Mouse (Mus musculus) limb, embryonic 12.5 days (tissue): ENCODE data around the gene Etl4. TPM values are rescaled to one million over a fixed set of nuclear protein-coding genes. Genes with fewer than 3 reads are reported as not detected.
A peak's percentile ranks its signal among the peaks of the same experiment; 100 is the strongest.

Experiments
- ATAC-seq: fragments of 200-750 bp; cut with Nextera tagmentation; 2 replicates; pipeline ENCODE4 v1.8.0; 2017; ENCODE audit warnings: low read depth, moderate TSS enrichment; ENCODE audit not compliant: insufficient number of reproducible peaks, insufficient read depth, low FRiP score, low TSS enrichment
- H3K27ac ChIP-seq: fragments of 300-500 bp; sonication (generic); 2 replicates; pipeline ENCODE4 v1.5.1; 2016; ENCODE audit warnings: mild to moderate bottlenecking, moderate library complexity
- H3K27me3 ChIP-seq: fragments of 300-500 bp; sonication (generic); 2 replicates; pipeline ENCODE4 v1.6.1; 2016; ENCODE audit warnings: mild to moderate bottlenecking, moderate library complexity
- H3K36me3 ChIP-seq: fragments of 300-500 bp; sonication (generic); 2 replicates; pipeline ENCODE4 v1.6.1; 2016; ENCODE audit warnings: mild to moderate bottlenecking, moderate library complexity
- H3K4me1 ChIP-seq: fragments of 300-500 bp; sonication (generic); replicated peaks from 2 replicates; pipeline ENCODE4 v1.6.1; 2016
- H3K4me2 ChIP-seq: fragments of 300-500 bp; sonication (generic); 2 replicates; pipeline ENCODE4 v1.6.1; 2016; ENCODE audit warnings: mild to moderate bottlenecking, moderate library complexity
- H3K4me3 ChIP-seq: fragments of 300-500 bp; sonication (generic); replicated peaks from 2 replicates; pipeline ENCODE4 v1.5.1; 2016; ENCODE audit warnings: mild to moderate bottlenecking
- H3K9ac ChIP-seq: fragments of 300-500 bp; sonication (generic); replicated peaks from 2 replicates; pipeline ENCODE4 v1.6.1; 2016; ENCODE audit warnings: mild to moderate bottlenecking, moderate library complexity
- H3K9me3 ChIP-seq: fragments of 300-500 bp; sonication (generic); 2 replicates; pipeline ENCODE4 v1.6.1; 2016; ENCODE audit warnings: mild to moderate bottlenecking, moderate library complexity
- WGBS: fragments of 180-500 bp; shearing (Covaris S2); methylation state at CpG from one replicate; pipeline ENCODE4 v1.1.7; 2016; 5-methylcytosine and 5-hydroxymethylcytosine counted together
- polyA plus RNA-seq: library from polyadenylated mRNA; unstranded; fragments of >200 nt; fragmentation: Nextera tagmentation; extraction: Ambion mirVana; gene quantifications from 2 replicates; pipeline ENCODE4 v1.2.1, GENCODE M21; 2016

Gene Etl4
- polyA plus RNA-seq, 1 experiment from 2014 or later, result 15.1 TPM

- no peak overlapping the region for H3K9ac ChIP-seq
- WGBS, result 31% methylated on average over 3 of the region's 3 CpGs
- no peak overlapping the region for H3K4me2 ChIP-seq
- no peak overlapping the region for H3K27ac ChIP-seq
- no peaks in the 10 kb centered on the region for H3K4me1 ChIP-seq
- peaks cover 7% of the 10 kb centered on the region; the same call in 1 of the 2 replicates for H3K9me3 ChIP-seq
- H3K27me3 ChIP-seq, result no peaks in the 10 kb centered on the region
- no peak overlapping the region for H3K4me3 ChIP-seq
- ATAC-seq, result no peak
- H3K36me3 ChIP-seq, result no peaks in the 10 kb centered on the region
Measured at GRCm38 (mm10) chr2:20494666-20495065, 585.1 kb downstream of the Etl4 start.

- H3K4me3 ChIP-seq, result no peak overlapping the region
- no peaks in the 10 kb centered on the region for H3K36me3 ChIP-seq
- H3K27ac ChIP-seq, result no peak overlapping the region
- ATAC-seq, result no peak
- WGBS, result 59% methylated on average over 8 of the region's 8 CpGs
- H3K9ac ChIP-seq, result no peak overlapping the region
- no peak overlapping the region for H3K4me2 ChIP-seq
- H3K9me3 ChIP-seq, result peaks cover 14% of the 10 kb centered on the region
- H3K4me1 ChIP-seq, result no peaks in the 10 kb centered on the region
- H3K27me3 ChIP-seq, result no peaks in the 10 kb centered on the region
Measured at GRCm38 (mm10) chr2:20496219-20496800, 586.7 kb downstream of the Etl4 start.

GRCm38 (mm10) chr2:20507832-20508723, 598.5 kb downstream of the Etl4 start:
- Histone ChIP-seq H3K27me3 (no peaks in the 10 kb centered on the region), H3K36me3 (no peaks in the 10 kb centered on the region), H3K9ac (no peak overlapping the region), H3K9me3 (no peaks in the 10 kb centered on the region), H3K4me3 (no peak overlapping the region), H3K27ac (no peak overlapping the region), H3K4me2 (no peak overlapping the region), H3K4me1 (0 out of 2 replicates have a peak, but pooled peaks cover 3% of the 10 kb centered on the region)
- ATAC-seq, result no peak
- 67% methylated on average over 6 of the region's 6 CpGs for WGBS

GRCm38 (mm10) chr2:20508724-20509052, 599.1 kb downstream of the Etl4 start:
- Histone ChIP-seq H3K36me3 (no peaks in the 10 kb centered on the region), H3K27ac (no peak overlapping the region), H3K9me3 (no peaks in the 10 kb centered on the region), H3K4me2 (no peak overlapping the region), H3K27me3 (no peaks in the 10 kb centered on the region), H3K4me3 (no peak overlapping the region), H3K9ac (no peak overlapping the region), H3K4me1 (0 out of 2 replicates have a peak, but pooled peaks cover 3% of the 10 kb centered on the region)
- WGBS, result 68% methylated on average over 3 of the region's 3 CpGs
- no peak for ATAC-seq

GRCm38 (mm10) chr2:20510061-20510460, 600.5 kb downstream of the Etl4 start:
- 0 out of 2 replicates have a peak, but pooled peaks cover 3% of the 10 kb centered on the region for H3K4me1 ChIP-seq
- H3K9ac ChIP-seq, result no peak overlapping the region
- H3K4me2 ChIP-seq, result no peak overlapping the region
- WGBS, result 76% methylated on average over 2 of the region's 2 CpGs
- no peaks in the 10 kb centered on the region for H3K9me3 ChIP-seq
- no peaks in the 10 kb centered on the region for H3K27me3 ChIP-seq
- no peak for ATAC-seq
- no peaks in the 10 kb centered on the region for H3K36me3 ChIP-seq
- H3K27ac ChIP-seq, result no peak overlapping the region
- no peak overlapping the region for H3K4me3 ChIP-seq

DNA sequence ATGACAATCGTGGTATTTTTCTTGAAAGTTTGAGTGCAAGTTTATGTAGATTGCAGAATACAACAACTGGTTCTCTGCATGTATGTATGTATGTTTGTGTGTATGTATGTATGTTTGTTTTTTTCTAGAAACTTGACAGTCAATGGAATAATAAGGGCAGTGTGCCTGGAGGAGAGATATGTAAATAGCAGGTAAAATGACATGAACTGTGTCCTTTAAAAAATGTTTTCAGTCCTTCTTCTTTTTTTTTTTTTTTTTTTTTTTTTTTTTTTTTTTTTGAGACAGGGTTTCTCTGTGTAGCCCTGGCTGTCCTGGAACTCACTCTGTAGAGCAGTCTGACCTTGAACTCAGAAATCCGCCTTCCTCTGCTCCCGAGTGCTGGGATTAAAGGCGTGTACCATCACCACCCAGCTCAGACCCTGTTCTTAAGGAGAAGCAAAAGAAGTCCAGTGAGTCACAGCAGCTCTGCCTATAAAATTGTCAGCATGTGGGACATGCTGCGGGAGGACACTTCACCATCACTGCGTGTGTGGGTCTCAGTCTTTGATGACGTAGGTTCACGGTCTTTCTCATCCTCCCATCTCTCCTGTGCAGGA, 606.8 kb downstream of the Etl4 start:
- no peak overlapping the region for H3K4me2 ChIP-seq
- WGBS, result 89% methylated on average over 8 of the region's 8 CpGs
- no peaks in the 10 kb centered on the region for H3K9me3 ChIP-seq
- H3K27me3 ChIP-seq, result no peaks in the 10 kb centered on the region
- no peaks in the 10 kb centered on the region for H3K36me3 ChIP-seq
- H3K4me3 ChIP-seq, result no peak overlapping the region
- ATAC-seq, result no peak
- peaks cover 10% of the 10 kb centered on the region for H3K4me1 ChIP-seq
- H3K27ac ChIP-seq, result no peak overlapping the region
- H3K9ac ChIP-seq, result no peak overlapping the region

GRCm38 (mm10) chr2:20517853-20518252, 608.3 kb downstream of the Etl4 start:
- Histone ChIP-seq H3K4me1 (peaks cover 10% of the 10 kb centered on the region), H3K27me3 (no peaks in the 10 kb centered on the region), H3K27ac (no peak overlapping the region), H3K9ac (no peak overlapping the region), H3K4me3 (no peak overlapping the region), H3K4me2 (no peak overlapping the region), H3K36me3 (no peaks in the 10 kb centered on the region), H3K9me3 (no peaks in the 10 kb centered on the region)
- no peak for ATAC-seq
- 91% methylated on average over 2 of the region's 2 CpGs for WGBS

DNA sequence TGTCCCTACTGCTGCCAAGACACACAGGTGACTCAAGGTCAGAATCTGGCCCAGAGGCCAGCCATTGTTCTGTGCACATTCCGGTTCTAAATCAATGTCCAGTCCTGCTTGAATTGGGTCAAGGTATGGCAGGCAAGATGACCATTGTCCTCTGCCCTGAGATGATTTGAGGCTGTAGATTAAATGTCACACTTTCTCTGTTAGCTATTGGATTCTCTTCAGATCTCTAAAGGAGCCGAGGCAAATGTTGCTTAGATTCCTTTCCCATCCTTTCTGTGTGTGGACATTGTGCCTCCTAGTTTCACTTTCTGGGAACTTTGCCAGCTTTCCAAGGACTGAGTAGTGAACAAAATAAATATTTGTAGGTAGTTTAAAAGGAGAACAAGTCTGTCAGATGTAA, 608.9 kb downstream of the Etl4 start:
- Histone ChIP-seq H3K4me1 (peaks cover 10% of the 10 kb centered on the region), H3K27ac (no peak overlapping the region), H3K9me3 (no peaks in the 10 kb centered on the region), H3K4me3 (no peak overlapping the region), H3K36me3 (no peaks in the 10 kb centered on the region), H3K27me3 (no peaks in the 10 kb centered on the region), H3K4me2 (no peak overlapping the region), H3K9ac (no peak overlapping the region)
- WGBS, result 60% methylated on average over 2 of the region's 2 CpGs
- ATAC-seq, result no peak

DNA sequence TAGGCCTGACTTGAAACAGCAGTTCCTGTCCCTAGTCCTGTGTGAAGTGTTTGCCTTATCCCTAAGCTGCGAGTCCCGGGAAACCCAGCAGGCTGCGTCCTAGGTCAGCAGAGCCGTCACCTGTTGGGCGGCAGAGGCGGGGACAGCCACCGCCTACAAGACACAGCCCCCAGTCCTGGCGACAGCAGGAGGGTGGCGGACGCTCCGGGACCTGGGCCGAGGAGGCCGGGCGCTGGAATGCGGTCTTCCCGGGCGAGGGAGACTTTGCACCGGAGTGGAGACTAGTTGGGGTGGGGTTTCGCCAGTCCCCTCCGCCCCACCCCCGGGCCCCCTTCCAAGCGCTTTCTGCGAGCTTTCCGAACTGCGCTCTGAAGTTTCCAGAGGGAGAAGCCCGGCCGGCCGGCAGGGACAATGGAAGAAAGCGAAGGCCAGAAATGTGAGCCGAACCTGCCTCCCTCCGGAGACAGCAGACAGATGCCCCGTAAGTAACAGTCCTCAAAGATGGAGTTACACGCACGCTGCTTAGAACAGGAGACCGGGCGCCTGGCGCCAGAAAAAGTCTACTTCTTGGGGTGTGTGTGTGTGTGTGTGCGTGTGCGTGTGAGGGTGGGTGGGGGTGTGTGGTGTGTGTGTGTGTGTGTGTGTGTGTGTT, 610.0 kb downstream of the Etl4 start:
- ATAC-seq, result peak; percentile 81
- under 1% methylated on average over 39 of the region's 39 CpGs for WGBS

DNA sequence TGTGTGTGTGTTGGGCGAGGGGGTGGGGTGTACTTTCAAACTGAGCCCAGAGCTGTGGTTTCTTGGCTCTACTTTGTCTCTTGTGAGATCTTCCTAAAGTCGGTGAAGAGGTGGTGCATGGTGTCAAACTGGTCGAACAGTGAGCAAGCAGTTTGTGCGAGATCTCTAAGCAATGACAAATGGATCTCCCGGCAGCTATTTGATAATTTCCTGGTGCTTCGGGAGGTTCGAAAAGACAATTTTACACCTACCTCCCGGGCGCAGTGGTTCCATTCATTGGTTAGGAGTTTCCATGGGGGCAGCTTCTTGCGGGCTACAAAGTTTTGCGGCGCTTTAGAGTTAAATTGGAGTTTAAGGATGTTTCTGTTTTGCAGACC, 610.5 kb downstream of the Etl4 start:
- no peaks in the 10 kb centered on the region for H3K27me3 ChIP-seq
- H3K36me3 ChIP-seq, result no peaks in the 10 kb centered on the region
- WGBS, result under 1% methylated on average over 12 of the region's 12 CpGs
- ATAC-seq, result no peak
- peak overlapping the region; percentile 54 for H3K4me3 ChIP-seq
- no peaks in the 10 kb centered on the region for H3K9me3 ChIP-seq
- H3K4me2 ChIP-seq, result peak overlapping the region; percentile 84
- H3K9ac ChIP-seq, result peak overlapping the region; percentile 64
- peaks cover 10% of the 10 kb centered on the region for H3K4me1 ChIP-seq
- peak overlapping the region; percentile 77; the same call in 1 of the 2 replicates for H3K27ac ChIP-seq

More for the DNA sequence above, 610.0 kb downstream of the Etl4 start:
- H3K9ac ChIP-seq, result peak overlapping the region; percentile 64
- no peaks in the 10 kb centered on the region for H3K9me3 ChIP-seq
- H3K4me2 ChIP-seq, result peak overlapping the region; percentile 84
- peak overlapping the region; percentile 77 for H3K27ac ChIP-seq
- no peaks in the 10 kb centered on the region for H3K36me3 ChIP-seq
- peaks cover 10% of the 10 kb centered on the region for H3K4me1 ChIP-seq
- peak overlapping the region; percentile 54 for H3K4me3 ChIP-seq
- no peaks in the 10 kb centered on the region for H3K27me3 ChIP-seq
